Mouse (Mus musculus): Measurements from ENCODE around the gene Zfp503. TPM values are rescaled to one million over a fixed set of nuclear protein-coding genes. Genes with fewer than 3 reads are reported as not detected.

Gene Zfp503
- total and polyA plus RNA-seq, 3 experiments: not detected

GRCm38 (mm10) chr14:21994061-21994990 is 4.9 kb upstream of the Zfp503 start:
- H3K4me2 ChIP-seq (ENCODE audit: insufficient read depth, low read depth, poor library complexity, severe bottlenecking): peak overlapping the region; percentile 52
- H3K9ac ChIP-seq (ENCODE audit: insufficient read depth, low read depth): no peak overlapping the region
- H3K4me3 ChIP-seq (replicated peaks in 1 of 3; ENCODE audit: low read depth in 2 of 3, low read length in 2 of 3, poor library complexity in 1 of 3): no peak overlapping the region

GRCm38 (mm10) chr14:21993251-21994060 is 4.1 kb upstream of the Zfp503 start:
- peak overlapping the region; percentile 52 for H3K4me2 ChIP-seq (ENCODE audit: insufficient read depth, low read depth, poor library complexity, severe bottlenecking)

More at GRCm38 (mm10) chr14:21994061-21994990, 4.9 kb upstream of the Zfp503 start:
- Histone ChIP-seq H3K9me3 (replicated peaks; ENCODE audit: low read length) (peaks cover 8% of the 10 kb centered on the region), H3K4me1 (ENCODE audit: control insufficient read depth in 1 of 2, insufficient read depth in 2 of 2) (peaks cover 0 to 22% of the 10 kb centered on the region in 2 experiments; a peak in 2 of 4 replicates), H3K79me2 (replicated peaks; ENCODE audit: control insufficient read depth, extremely low read depth, insufficient read depth, poor library complexity, severe bottlenecking) (no peaks in the 10 kb centered on the region), H3K27ac (ENCODE audit: insufficient read depth, low read depth) (no peak overlapping the region), H3K27me3 (replicated peaks) (peaks cover 2% of the 10 kb centered on the region), H3K36me3 (replicated peaks in 1 of 2; ENCODE audit: control insufficient read depth in 1 of 2, insufficient read depth in 1 of 2, low read length in 1 of 2) (no peaks in the 10 kb centered on the region)
- in situ Hi-C loops (cut with MboI; ENCODE audit: low pct_ligation_motif_present, low pct_unique_long_range_greater_than_20kb, low sequenced_read_pairs) (no loop called here), dilution Hi-C loops (cut with MboI; ENCODE audit: extremely low pct_ligation_motif_present, extremely low pct_unique_long_range_greater_than_20kb, low sequenced_read_pairs) (no loop called here)
- TF ChIP-seq USF2 (conservative IDR thresholded peaks at IDR 0.05; ENCODE audit: low read depth, low read length) (no peak), ZNF384 (IDR thresholded peaks at IDR 0.05; ENCODE audit: low read depth, low read length) (no peak), USF1 (IDR thresholded peaks at IDR 0.05; ENCODE audit: low read depth, low read length) (no peak), UBTF (IDR thresholded peaks at IDR 0.05; ENCODE audit: low read depth, low read length) (no peak), MYC (IDR thresholded peaks at IDR 0.05; ENCODE audit: low read depth, low read length) (no peak), MAFK (IDR thresholded peaks at IDR 0.05; ENCODE audit: insufficient replicate concordance, low read length) (no peak), BHLHE40 (IDR thresholded peaks at IDR 0.05; ENCODE audit: low read depth, low read length) (no peak)
- no peak for DNase-seq (ENCODE audit: extremely low read depth)

More at GRCm38 (mm10) chr14:21993251-21994060, 4.1 kb upstream of the Zfp503 start:
- peaks cover 0 to 22% of the 10 kb centered on the region in 2 experiments; a peak in 2 of 4 replicates for H3K4me1 ChIP-seq (ENCODE audit: control insufficient read depth in 1 of 2, insufficient read depth in 2 of 2)
- H3K27ac ChIP-seq (ENCODE audit: insufficient read depth, low read depth): no peak overlapping the region
- no peaks in the 10 kb centered on the region for H3K79me2 ChIP-seq (replicated peaks; ENCODE audit: control insufficient read depth, extremely low read depth, insufficient read depth, poor library complexity, severe bottlenecking)
- no peak overlapping the region for H3K4me3 ChIP-seq (replicated peaks in 1 of 3; ENCODE audit: low read depth in 2 of 3, low read length in 2 of 3, poor library complexity in 1 of 3)
- in situ Hi-C loops (cut with MboI; ENCODE audit: low pct_ligation_motif_present, low pct_unique_long_range_greater_than_20kb, low sequenced_read_pairs) (no loop called here), dilution Hi-C loops (cut with MboI; ENCODE audit: extremely low pct_ligation_motif_present, extremely low pct_unique_long_range_greater_than_20kb, low sequenced_read_pairs) (no loop called here)
- peaks cover 2% of the 10 kb centered on the region for H3K27me3 ChIP-seq (replicated peaks)
- H3K9me3 ChIP-seq (replicated peaks; ENCODE audit: low read length): peaks cover 17% of the 10 kb centered on the region
- TF ChIP-seq MAX (IDR thresholded peaks at IDR 0.05; ENCODE audit: low read length) (no peak), MXI1 (IDR thresholded peaks at IDR 0.05; ENCODE audit: low read depth, low read length) (0 out of 2 replicates have a peak, but pooled peaks have one; percentile 22)
- H3K9ac ChIP-seq (ENCODE audit: insufficient read depth, low read depth): peak overlapping the region; percentile 11; the same call in 1 of the 2 replicates
- DNase-seq (ENCODE audit: extremely low read depth): no peak
- no peaks in the 10 kb centered on the region for H3K36me3 ChIP-seq (replicated peaks in 1 of 2; ENCODE audit: control insufficient read depth in 1 of 2, insufficient read depth in 1 of 2, low read length in 1 of 2)
